Mouse (Mus musculus) CH12.LX (cell line): ENCODE data around the gene Ube4b.

Experiments
- CHD2 ChIP-seq: IDR thresholded peaks from 2 replicates; pipeline ENCODE4 v1.6.1; 2011; ENCODE audit warnings: low read length, improper control_type of control experiment
- CTCF ChIP-seq, 2 experiments: IDR thresholded peaks in 1 of 2; conservative IDR thresholded peaks in 1 of 2; 2 replicates each; pipeline ENCODE4 v1.5.1; 2011 to 2012; ENCODE audit warnings: low read depth in 2 of 2, low read length in 2 of 2, improper control_type of control experiment in 1 of 2, inconsistent platforms in 1 of 2, mild to moderate bottlenecking in 1 of 2, moderate library complexity in 1 of 2
- EP300 ChIP-seq: IDR thresholded peaks from 2 replicates; pipeline ENCODE4 v1.6.1; 2011; ENCODE audit warnings: low read length, improper control_type of control experiment
- POLR2A ChIP-seq: IDR thresholded peaks from 2 replicates; pipeline ENCODE4 v1.6.1; 2011; ENCODE audit warnings: low read depth, mild to moderate bottlenecking, improper control_type of control experiment, low read length

DNA sequence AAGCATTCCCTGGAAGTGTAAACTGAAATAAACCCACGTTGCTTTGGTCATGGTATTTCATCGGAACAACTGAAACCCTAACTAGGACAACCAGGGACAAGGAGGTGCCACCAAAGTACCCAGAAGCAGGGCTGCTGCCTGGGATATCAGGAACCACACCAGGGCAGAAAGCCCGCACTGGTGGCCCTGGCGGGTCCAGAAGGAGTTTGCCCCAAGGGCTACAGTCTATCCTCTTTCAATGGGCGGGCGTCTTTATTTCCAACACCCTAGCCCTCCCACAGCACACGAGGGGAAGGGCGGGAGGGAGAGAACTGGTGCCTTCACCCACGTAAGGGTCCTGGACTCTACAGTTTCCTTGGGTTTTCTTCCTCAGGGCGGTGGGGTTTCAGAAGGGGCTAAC is 10.1 kb downstream of the Ube4b start:
- TF ChIP-seq POLR2A (no peak), EP300 (no peak), CTCF (conservative IDR thresholded peaks at IDR 0.05 in 1 of 2, IDR thresholded peaks at IDR 0.05 in 1 of 2; ENCODE audit: low read depth in 2 of 2, low read length in 2 of 2) (no peak), CHD2 (no peak)
